Mouse (Mus musculus): Measurements from ENCODE around the gene 1700020D05Rik. TPM values are rescaled to one million over a fixed set of nuclear protein-coding genes. Genes with fewer than 3 reads are reported as not detected.
"Not testable (repeated sequence)": the region's sequence is repeated elsewhere in the genome, so short reads cannot be mapped to it uniquely, and the experiment has no call there.

The 1700020D05Rik gene
- polyA plus RNA-seq, 1 experiment from 2014 or later = 0.14 TPM

- H3K36me3 ChIP-seq (ENCODE audit: control insufficient read depth, insufficient read depth) = peaks cover 23% of the 10 kb centered on the region
- peak overlapping the region; percentile 97; the same call in 1 of the 2 replicates for H3K9ac ChIP-seq (ENCODE audit: low read depth, low read length)
- peaks cover 34% of the 10 kb centered on the region for H3K4me1 ChIP-seq (ENCODE audit: control insufficient read depth, low read depth, low read length)
- H3K27me3 ChIP-seq (ENCODE audit: control insufficient read depth, insufficient read depth, low read depth, low read length); H3K9me3 ChIP-seq (replicated peaks; ENCODE audit: control insufficient read depth, low read length); ATAC-seq (ENCODE audit: low read depth): not testable (repeated sequence)
- peak overlapping the region; percentile 99 for H3K27ac ChIP-seq (ENCODE audit: low read length)
- H3K4me3 ChIP-seq (ENCODE audit: low read depth, low read length) = peak overlapping the region; percentile 98
- peak overlapping the region; percentile 96 for H3K4me2 ChIP-seq (ENCODE audit: low read depth, low read length)
- WGBS (ENCODE audit: insufficient replicate concordance) = 32% methylated on average over 10 of the region's 10 CpGs
Observed at GRCm38 (mm10) chr19:5489721-5490120, 13.9 kb downstream of the 1700020D05Rik start.

DNA sequence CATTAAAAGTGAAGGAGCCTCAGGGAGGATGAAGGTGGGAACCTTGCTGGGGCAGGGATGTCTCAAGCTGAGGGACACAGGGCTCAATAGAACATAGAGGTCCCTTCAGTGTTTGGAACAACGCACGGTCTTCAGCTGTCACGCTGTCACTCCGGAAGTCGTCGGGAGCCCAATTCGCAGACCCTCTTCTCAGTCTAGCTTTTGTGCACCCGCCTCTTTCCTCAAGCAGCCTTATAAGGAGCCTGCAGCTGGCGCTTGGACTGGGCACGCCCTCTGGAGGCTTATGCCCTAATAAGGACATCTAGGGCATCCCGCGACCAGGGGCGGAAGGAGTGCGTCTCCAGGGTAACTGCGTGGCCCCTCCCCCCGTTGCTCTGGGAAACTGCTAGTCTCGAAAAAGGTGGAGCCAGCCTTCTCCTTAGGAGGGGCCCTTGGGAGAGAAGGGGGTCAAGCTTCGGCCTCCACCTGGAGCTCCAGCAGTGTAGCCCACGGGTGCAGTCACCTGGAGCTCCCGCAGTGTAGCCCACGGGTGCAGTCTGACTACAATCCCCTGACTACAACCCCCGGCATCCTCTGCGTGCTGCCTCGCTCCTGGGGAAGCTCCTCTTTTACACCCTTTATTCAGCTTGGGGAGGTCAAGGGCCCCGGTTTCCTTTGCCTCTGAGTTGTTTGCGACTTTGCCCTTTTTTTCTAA lies 14.6 kb downstream of the 1700020D05Rik start:
- no peaks in the 10 kb centered on the region for H3K27me3 ChIP-seq (ENCODE audit: control insufficient read depth, insufficient read depth, low read depth, low read length)
- 0% methylated on average over 26 of the region's 26 CpGs for WGBS (ENCODE audit: insufficient replicate concordance)
- H3K9me3 ChIP-seq (replicated peaks; ENCODE audit: control insufficient read depth, low read length) = no peaks in the 10 kb centered on the region
- H3K4me3 ChIP-seq (ENCODE audit: low read depth, low read length) = peak overlapping the region; percentile 65
- peak overlapping the region; percentile 96 for H3K4me2 ChIP-seq (ENCODE audit: low read depth, low read length)
- peak overlapping the region; percentile 99 for H3K27ac ChIP-seq (ENCODE audit: low read length)
- H3K4me1 ChIP-seq (ENCODE audit: control insufficient read depth, low read depth, low read length) = peaks cover 34% of the 10 kb centered on the region
- H3K9ac ChIP-seq (ENCODE audit: low read depth, low read length) = peak overlapping the region; percentile 72
- peaks cover 17% of the 10 kb centered on the region for H3K36me3 ChIP-seq (ENCODE audit: control insufficient read depth, insufficient read depth)
- peak; percentile 73 for ATAC-seq (ENCODE audit: low read depth)

DNA sequence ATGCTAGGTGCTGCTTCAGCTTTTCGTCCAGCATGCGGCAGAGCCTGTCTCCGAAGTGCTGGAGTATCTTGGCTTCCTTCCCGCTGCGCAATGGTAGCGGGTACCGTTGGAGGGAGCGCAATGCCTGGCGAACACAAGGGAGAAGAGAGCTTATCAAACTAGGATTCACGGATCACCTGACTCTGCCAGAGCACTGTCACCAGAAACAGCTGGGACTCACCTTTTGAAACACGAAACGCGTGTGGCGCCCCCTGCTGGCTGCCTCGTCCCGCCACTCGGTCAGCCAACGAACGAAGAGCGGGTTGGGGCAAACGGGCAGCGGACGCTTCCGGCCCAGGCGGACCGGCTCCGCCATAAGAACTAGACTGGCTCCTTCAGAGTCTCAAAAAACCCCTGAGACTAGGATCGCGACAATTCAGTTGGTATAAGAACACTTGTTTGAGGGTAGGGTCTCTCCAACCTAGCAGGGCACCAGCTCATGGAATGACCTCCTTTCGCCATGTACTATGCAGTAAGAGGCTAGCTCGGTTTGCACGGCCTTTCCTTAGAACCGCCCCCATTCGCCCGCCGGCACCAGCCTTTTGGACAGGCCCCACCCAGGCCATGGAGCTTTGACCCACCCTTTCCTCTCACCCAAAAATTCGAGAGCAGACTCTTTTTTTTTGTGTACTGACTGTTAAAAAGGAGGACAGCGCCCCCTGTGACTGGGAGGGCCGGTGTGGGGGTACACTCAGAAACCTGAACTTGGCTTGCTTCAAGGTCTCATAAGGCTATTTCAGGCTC lies 15.6 kb downstream of the 1700020D05Rik start, which contains the start of gene Mus81:
Mus81 (minus strand) TSS at position 635 of the 783 bp plus-strand sequence.
- Histone ChIP-seq H3K9me3 (replicated peaks; ENCODE audit: control insufficient read depth, low read length) (no peaks in the 10 kb centered on the region), H3K27ac (ENCODE audit: low read length) (peak within 1 kb of the TSS; percentile 99), H3K36me3 (ENCODE audit: control insufficient read depth, insufficient read depth) (peaks cover 8% of the 10 kb centered on the region), H3K4me2 (ENCODE audit: low read depth, low read length) (peak within 1 kb of the TSS; percentile 96), H3K4me1 (ENCODE audit: control insufficient read depth, low read depth, low read length) (peaks cover 34% of the 10 kb centered on the region), H3K27me3 (ENCODE audit: control insufficient read depth, insufficient read depth, low read depth, low read length) (no peaks in the 10 kb centered on the region), H3K9ac (ENCODE audit: low read depth, low read length) (peak within 1 kb of the TSS; percentile 72), H3K4me3 (ENCODE audit: low read depth, low read length) (peak within 1 kb of the TSS; percentile 65)
- WGBS (ENCODE audit: insufficient replicate concordance) = under 1% methylated on average over 39 of the region's 39 CpGs
- ATAC-seq (ENCODE audit: low read depth) = peak; percentile 71

DNA sequence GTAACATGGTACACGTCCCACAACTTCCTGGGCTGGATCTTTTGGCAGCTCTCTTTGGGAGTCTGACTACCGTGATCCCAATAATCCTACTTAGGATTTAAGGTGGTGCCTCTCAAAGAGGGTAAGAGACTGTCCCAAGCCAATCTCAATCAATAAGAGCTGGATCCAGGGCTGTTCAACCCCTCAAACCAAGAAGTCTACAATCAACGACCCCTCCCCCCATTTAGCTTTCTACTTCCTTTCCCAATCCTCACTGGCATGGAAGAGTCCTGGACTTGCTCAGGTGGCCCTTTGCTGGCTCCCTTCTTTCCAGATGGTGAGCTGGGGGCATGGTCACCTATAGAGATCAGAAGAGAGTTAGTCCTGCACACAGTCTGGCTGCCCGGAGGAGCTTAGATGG lies 16.8 kb downstream of the 1700020D05Rik start:
- peaks cover 30% of the 10 kb centered on the region for H3K4me1 ChIP-seq (ENCODE audit: control insufficient read depth, low read depth, low read length)
- no peaks in the 10 kb centered on the region; the same call in 1 of the 2 replicates for H3K36me3 ChIP-seq (ENCODE audit: control insufficient read depth, insufficient read depth)
- WGBS (ENCODE audit: insufficient replicate concordance) = 84% methylated on average over 4 of the region's 4 CpGs
- no peaks in the 10 kb centered on the region for H3K27me3 ChIP-seq (ENCODE audit: control insufficient read depth, insufficient read depth, low read depth, low read length)
- no peak for ATAC-seq (ENCODE audit: low read depth)
- H3K27ac ChIP-seq (ENCODE audit: low read length) = no peak overlapping the region
- no peak overlapping the region for H3K4me3 ChIP-seq (ENCODE audit: low read depth, low read length)
- no peaks in the 10 kb centered on the region for H3K9me3 ChIP-seq (replicated peaks; ENCODE audit: control insufficient read depth, low read length)
- peak overlapping the region; percentile 96; the same call in 1 of the 2 replicates for H3K4me2 ChIP-seq (ENCODE audit: low read depth, low read length)
- H3K9ac ChIP-seq (ENCODE audit: low read depth, low read length) = no peak overlapping the region; the same call in 1 of the 2 replicates

- Histone ChIP-seq H3K4me3 (ENCODE audit: low read depth, low read length) (no peak overlapping the region), H3K27ac (ENCODE audit: low read length) (no peak overlapping the region), H3K9ac (ENCODE audit: low read depth, low read length) (no peak overlapping the region), H3K36me3 (ENCODE audit: control insufficient read depth, insufficient read depth) (no peaks in the 10 kb centered on the region; the same call in 1 of the 2 replicates), H3K9me3 (replicated peaks; ENCODE audit: control insufficient read depth, low read length) (no peaks in the 10 kb centered on the region), H3K27me3 (ENCODE audit: control insufficient read depth, insufficient read depth, low read depth, low read length) (no peaks in the 10 kb centered on the region), H3K4me1 (ENCODE audit: control insufficient read depth, low read depth, low read length) (peaks cover 28% of the 10 kb centered on the region), H3K4me2 (ENCODE audit: low read depth, low read length) (no peak overlapping the region)
- ATAC-seq (ENCODE audit: low read depth) = no peak
- WGBS (ENCODE audit: insufficient replicate concordance) = 83% methylated on average over 8 of the region's 8 CpGs
Observed at GRCm38 (mm10) chr19:5486286-5486685, 17.3 kb downstream of the 1700020D05Rik start.

GRCm38 (mm10) chr19:5485821-5486220 lies 17.8 kb downstream of the 1700020D05Rik start:
- Histone ChIP-seq H3K4me2 (ENCODE audit: low read depth, low read length) (no peak overlapping the region), H3K4me1 (ENCODE audit: control insufficient read depth, low read depth, low read length) (peaks cover 28% of the 10 kb centered on the region), H3K27me3 (ENCODE audit: control insufficient read depth, insufficient read depth, low read depth, low read length) (no peaks in the 10 kb centered on the region), H3K36me3 (ENCODE audit: control insufficient read depth, insufficient read depth) (no peaks in the 10 kb centered on the region; the same call in 1 of the 2 replicates), H3K27ac (ENCODE audit: low read length) (no peak overlapping the region), H3K4me3 (ENCODE audit: low read depth, low read length) (no peak overlapping the region), H3K9ac (ENCODE audit: low read depth, low read length) (no peak overlapping the region), H3K9me3 (replicated peaks; ENCODE audit: control insufficient read depth, low read length) (no peaks in the 10 kb centered on the region)
- no peak for ATAC-seq (ENCODE audit: low read depth)
- WGBS (ENCODE audit: insufficient replicate concordance) = 84% methylated on average over 7 of the region's 7 CpGs

DNA sequence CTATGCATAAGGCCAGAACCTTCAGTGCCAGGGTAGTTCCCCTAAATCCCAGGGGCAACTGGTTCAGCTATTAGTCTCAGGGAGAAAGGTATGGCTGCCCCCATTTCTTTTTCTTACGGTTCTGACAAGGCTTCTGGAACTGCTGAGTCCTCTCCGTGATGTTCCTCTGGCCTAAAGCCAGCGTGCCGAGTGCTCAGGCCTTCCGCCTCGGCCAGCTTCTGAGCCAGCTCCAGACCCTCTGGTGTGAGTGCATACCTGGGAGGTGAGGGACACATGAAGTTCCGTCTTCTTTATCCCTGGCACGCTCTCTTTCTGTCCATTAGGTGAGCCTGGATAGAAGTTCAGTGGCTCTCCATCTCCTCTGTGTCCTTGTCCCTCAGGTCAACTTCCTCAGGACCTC lies 18.2 kb downstream of the 1700020D05Rik start:
- H3K36me3 ChIP-seq (ENCODE audit: control insufficient read depth, insufficient read depth) = no peaks in the 10 kb centered on the region; the same call in 1 of the 2 replicates
- no peak overlapping the region for H3K4me3 ChIP-seq (ENCODE audit: low read depth, low read length)
- H3K4me1 ChIP-seq (ENCODE audit: control insufficient read depth, low read depth, low read length) = peaks cover 28% of the 10 kb centered on the region
- H3K4me2 ChIP-seq (ENCODE audit: low read depth, low read length) = no peak overlapping the region
- H3K27me3 ChIP-seq (ENCODE audit: control insufficient read depth, insufficient read depth, low read depth, low read length) = no peaks in the 10 kb centered on the region
- no peak overlapping the region for H3K27ac ChIP-seq (ENCODE audit: low read length)
- WGBS (ENCODE audit: insufficient replicate concordance) = 85% methylated on average over 8 of the region's 8 CpGs
- H3K9me3 ChIP-seq (replicated peaks; ENCODE audit: control insufficient read depth, low read length) = no peaks in the 10 kb centered on the region
- no peak for ATAC-seq (ENCODE audit: low read depth)
- no peak overlapping the region for H3K9ac ChIP-seq (ENCODE audit: low read depth, low read length)

- 74% methylated on average over 5 of the region's 5 CpGs for WGBS (ENCODE audit: insufficient replicate concordance)
- no peaks in the 10 kb centered on the region for H3K9me3 ChIP-seq (replicated peaks; ENCODE audit: control insufficient read depth, low read length)
- no peak overlapping the region for H3K27ac ChIP-seq (ENCODE audit: low read length)
- peaks cover 22% of the 10 kb centered on the region for H3K4me1 ChIP-seq (ENCODE audit: control insufficient read depth, low read depth, low read length)
- H3K4me2 ChIP-seq (ENCODE audit: low read depth, low read length) = no peak overlapping the region
- no peaks in the 10 kb centered on the region for H3K27me3 ChIP-seq (ENCODE audit: control insufficient read depth, insufficient read depth, low read depth, low read length)
- H3K4me3 ChIP-seq (ENCODE audit: low read depth, low read length) = no peak overlapping the region
- no peak overlapping the region for H3K9ac ChIP-seq (ENCODE audit: low read depth, low read length)
- no peak for ATAC-seq (ENCODE audit: low read depth)
- H3K36me3 ChIP-seq (ENCODE audit: control insufficient read depth, insufficient read depth) = no peaks in the 10 kb centered on the region; the same call in 1 of the 2 replicates
Observed at GRCm38 (mm10) chr19:5484496-5484895, 19.1 kb downstream of the 1700020D05Rik start.
